Mouse (Mus musculus): Measurements from ENCODE around the gene Prelp. TPM values are rescaled to one million over a fixed set of nuclear protein-coding genes. Genes with fewer than 3 reads are reported as not detected.

Gene Prelp
- polyA plus RNA-seq, 1 experiment from 2014 or later, result 0.16 TPM

- H3K27ac ChIP-seq, result 0 out of 2 replicates have a peak overlapping the region, but pooled peaks have one; percentile 17
- H3K4me3 ChIP-seq, result no peak overlapping the region
- no peaks in the 10 kb centered on the region for H3K36me3 ChIP-seq
- 68% methylated on average over 9 of the region's 9 CpGs for WGBS
- H3K27me3 ChIP-seq (ENCODE audit: insufficient read depth, poor library complexity, severe bottlenecking), result peaks cover 29% of the 10 kb centered on the region
- peaks cover 71% of the 10 kb centered on the region for H3K4me1 ChIP-seq
- H3K9me3 ChIP-seq, result no peaks in the 10 kb centered on the region
- no peak for DNase-seq (ENCODE audit: low spot score)
Measured at GRCm38 (mm10) chr1:133884746-133885145, 36.5 kb downstream of the Prelp start.

GRCm38 (mm10) chr1:133884090-133884489 is 37.1 kb downstream of the Prelp start:
- WGBS, result 61% methylated on average over 6 of the region's 6 CpGs

GRCm38 (mm10) chr1:133882283-133883217 is 38.7 kb downstream of the Prelp start:
- WGBS, result 59% methylated on average over 11 of the region's 11 CpGs

More at GRCm38 (mm10) chr1:133884090-133884489, 37.1 kb downstream of the Prelp start:
- Histone ChIP-seq H3K36me3 (no peaks in the 10 kb centered on the region), H3K4me3 (no peak overlapping the region), H3K9me3 (no peaks in the 10 kb centered on the region), H3K27me3 (ENCODE audit: insufficient read depth, poor library complexity, severe bottlenecking) (peaks cover 29% of the 10 kb centered on the region), H3K4me1 (peaks cover 68% of the 10 kb centered on the region), H3K27ac (0 out of 2 replicates have a peak overlapping the region, but pooled peaks have one; percentile 17)
- no peak for DNase-seq (ENCODE audit: low spot score)

GRCm38 (mm10) chr1:133881813-133882212 is 39.4 kb downstream of the Prelp start:
- H3K4me3 ChIP-seq, result no peak overlapping the region
- no peak for DNase-seq (ENCODE audit: low spot score)
- no peaks in the 10 kb centered on the region for H3K36me3 ChIP-seq
- peaks cover 69% of the 10 kb centered on the region for H3K4me1 ChIP-seq
- WGBS, result 50% methylated on average over 6 of the region's 6 CpGs
- H3K9me3 ChIP-seq, result no peaks in the 10 kb centered on the region
- H3K27me3 ChIP-seq (ENCODE audit: insufficient read depth, poor library complexity, severe bottlenecking), result peaks cover 22% of the 10 kb centered on the region
- peak overlapping the region; percentile 71 for H3K27ac ChIP-seq

More at GRCm38 (mm10) chr1:133882283-133883217, 38.7 kb downstream of the Prelp start:
- H3K36me3 ChIP-seq, result no peaks in the 10 kb centered on the region
- no peaks in the 10 kb centered on the region for H3K9me3 ChIP-seq
- H3K27ac ChIP-seq, result peak overlapping the region; percentile 71
- DNase-seq (ENCODE audit: low spot score), result no peak
- H3K27me3 ChIP-seq (ENCODE audit: insufficient read depth, poor library complexity, severe bottlenecking), result peaks cover 26% of the 10 kb centered on the region
- no peak overlapping the region for H3K4me3 ChIP-seq
- peaks cover 76% of the 10 kb centered on the region for H3K4me1 ChIP-seq

- DNase-seq (ENCODE audit: low spot score), result no peak
- H3K4me1 ChIP-seq, result peaks cover 62% of the 10 kb centered on the region
- 63% methylated on average over 12 of the region's 12 CpGs for WGBS
Measured at GRCm38 (mm10) chr1:133878825-133879423, 42.3 kb downstream of the Prelp start.

GRCm38 (mm10) chr1:133876936-133877335 is 44.3 kb downstream of the Prelp start:
- WGBS, result 87% methylated on average over 7 of the region's 7 CpGs
- Histone ChIP-seq H3K27ac (peak overlapping the region; percentile 7; the same call in 1 of the 2 replicates), H3K27me3 (ENCODE audit: insufficient read depth, poor library complexity, severe bottlenecking) (no peaks in the 10 kb centered on the region), H3K36me3 (no peaks in the 10 kb centered on the region), H3K9me3 (no peaks in the 10 kb centered on the region), H3K4me1 (peaks cover 52% of the 10 kb centered on the region), H3K4me3 (no peak overlapping the region)
- DNase-seq (ENCODE audit: low spot score), result no peak

More at GRCm38 (mm10) chr1:133878825-133879423, 42.3 kb downstream of the Prelp start:
- 0 out of 2 replicates have a peak, but pooled peaks cover 6% of the 10 kb centered on the region for H3K27me3 ChIP-seq (ENCODE audit: insufficient read depth, poor library complexity, severe bottlenecking)
- H3K27ac ChIP-seq, result no peak overlapping the region
- no peaks in the 10 kb centered on the region for H3K9me3 ChIP-seq
- H3K4me3 ChIP-seq, result no peak overlapping the region
- H3K36me3 ChIP-seq, result no peaks in the 10 kb centered on the region

GRCm38 (mm10) chr1:133873086-133873813 is 48.0 kb downstream of the Prelp start:
- H3K36me3 ChIP-seq, result no peaks in the 10 kb centered on the region
- H3K4me3 ChIP-seq, result no peak overlapping the region
- DNase-seq (ENCODE audit: low spot score), result no peak
- 64% methylated on average over 6 of the region's 6 CpGs for WGBS
- H3K27ac ChIP-seq, result peak overlapping the region; percentile 60
- no peaks in the 10 kb centered on the region for H3K27me3 ChIP-seq (ENCODE audit: insufficient read depth, poor library complexity, severe bottlenecking)
- peaks cover 26% of the 10 kb centered on the region for H3K4me1 ChIP-seq
- no peaks in the 10 kb centered on the region for H3K9me3 ChIP-seq

- H3K27ac ChIP-seq, result no peak overlapping the region
- 68% methylated on average over 10 of the region's 10 CpGs for WGBS
- no peaks in the 10 kb centered on the region for H3K27me3 ChIP-seq (ENCODE audit: insufficient read depth, poor library complexity, severe bottlenecking)
- no peaks in the 10 kb centered on the region for H3K9me3 ChIP-seq
- no peak overlapping the region for H3K4me3 ChIP-seq
- H3K4me1 ChIP-seq, result peaks cover 25% of the 10 kb centered on the region
- H3K36me3 ChIP-seq, result no peaks in the 10 kb centered on the region
- DNase-seq (ENCODE audit: low spot score), result no peak
Measured at GRCm38 (mm10) chr1:133871241-133871640, 50.0 kb downstream of the Prelp start.

GRCm38 (mm10) chr1:133869221-133869620 is 52.0 kb downstream of the Prelp start:
- Histone ChIP-seq H3K4me1 (peaks cover 12% of the 10 kb centered on the region), H3K9me3 (no peaks in the 10 kb centered on the region), H3K4me3 (no peak overlapping the region), H3K27ac (no peak overlapping the region), H3K27me3 (ENCODE audit: insufficient read depth, poor library complexity, severe bottlenecking) (no peaks in the 10 kb centered on the region), H3K36me3 (no peaks in the 10 kb centered on the region)
- 68% methylated on average over 2 of the region's 2 CpGs for WGBS
- DNase-seq (ENCODE audit: low spot score), result no peak

GRCm38 (mm10) chr1:133863257-133863997 is 57.8 kb downstream of the Prelp start:
- Histone ChIP-seq H3K4me3 (no peak overlapping the region), H3K4me1 (peaks cover 46% of the 10 kb centered on the region), H3K27me3 (ENCODE audit: insufficient read depth, poor library complexity, severe bottlenecking) (no peaks in the 10 kb centered on the region), H3K36me3 (no peaks in the 10 kb centered on the region), H3K9me3 (no peaks in the 10 kb centered on the region), H3K27ac (peak overlapping the region; percentile 77)
- 19% methylated on average over 10 of the region's 10 CpGs for WGBS
- DNase-seq (ENCODE audit: low spot score), result no peak

GRCm38 (mm10) chr1:133861028-133861427 is 60.2 kb downstream of the Prelp start:
- DNase-seq (ENCODE audit: low spot score), result peak; percentile 66
- 42% methylated on average over 5 of the region's 5 CpGs for WGBS
- peaks cover 56% of the 10 kb centered on the region for H3K4me1 ChIP-seq
- H3K27ac ChIP-seq, result peak overlapping the region; percentile 57
- H3K9me3 ChIP-seq, result no peaks in the 10 kb centered on the region
- no peak overlapping the region for H3K4me3 ChIP-seq
- 0 out of 2 replicates have a peak, but pooled peaks cover 17% of the 10 kb centered on the region for H3K27me3 ChIP-seq (ENCODE audit: insufficient read depth, poor library complexity, severe bottlenecking)
- H3K36me3 ChIP-seq, result no peaks in the 10 kb centered on the region
